ENCODE assay signal across 31 mouse cellular contexts in genomic region chr6:101296280-101296679, GRCm38 (mm10).
DNase-seq lines count a peak whose midpoint lies in the region; ATAC-seq and TF ChIP-seq lines count a peak whose summit lies in the region.
"Had no signal": no experiment of that assay in that cellular context is flagged by ENCODE, and none has a peak within 500 bp of the region (broad histone marks: within the 10 kb centered on the region; RNA-seq: fewer than 3 reads in every experiment).

No protein-coding gene starts in this region.

- H3K27ac ChIP-seq in hindbrain, embryonic 14.5 days: peak overlapping the region; percentile 17; the same call in 1 of the 2 replicates
- no peak overlapping the region for H3K27ac ChIP-seq in hindbrain, postnatal 0 days
- peak overlapping the region; percentile 85 for H3K27ac ChIP-seq in embryonic facial prominence, embryonic 15.5 days (replicated peaks)
- peak overlapping the region; percentile 74 for H3K27ac ChIP-seq in limb, embryonic 12.5 days
- H3K27ac ChIP-seq: gastrocnemius, adult 2 months; heart, adult 2 months; hindbrain, embryonic 15.5 days; kidney, postnatal 0 days; liver, embryonic 14.5 days; macrophage had no signal

- DNase-seq in hindbrain, embryonic 14.5 days (ENCODE audit: low spot score): no peak
- DNase-seq in hindbrain, postnatal 0 days (ENCODE audit: low spot score): no peak
- no peak for DNase-seq in urinary bladder, adult 2 months (ENCODE audit: low spot score)
- no peak for DNase-seq in c-Kit-positive CD71-positive TER-119-positive erythroid progenitor cells, embryonic 14.5 days (ENCODE audit: low spot score)
- DNase-seq: adrenal gland, postnatal 36 days; cerebellum, adult 8-10 months; cerebellum, postnatal 25 days; gastrocnemius, adult 2 months; gastrocnemius, postnatal 36 days; heart, adult 2 months; kidney, adult 8-10 months; kidney, postnatal 4 days; layer of hippocampus, postnatal 36 days; left cerebral cortex, postnatal 4 days; lung, adult 2 months; lung, postnatal 10 days; midbrain, embryonic 14.5 days; retina, postnatal 1 day; right cerebral cortex, postnatal 25 days; thymus, postnatal 14 days had no signal

- no peaks in the 10 kb centered on the region for H3K9me3 ChIP-seq in hindbrain, embryonic 14.5 days (ENCODE audit: control insufficient read depth, low read length)
- no peaks in the 10 kb centered on the region for H3K9me3 ChIP-seq in hindbrain, postnatal 0 days (ENCODE audit: low read length)
- no peaks in the 10 kb centered on the region for H3K9me3 ChIP-seq in embryonic facial prominence, embryonic 15.5 days (replicated peaks)
- no peaks in the 10 kb centered on the region for H3K9me3 ChIP-seq in limb, embryonic 12.5 days
- H3K9me3 ChIP-seq: heart, embryonic 12.5 days; hindbrain, embryonic 15.5 days; neural tube, embryonic 15.5 days had no signal

- no peak overlapping the region for H3K4me3 ChIP-seq in hindbrain, embryonic 14.5 days (replicated peaks; ENCODE audit: low read length)
- H3K4me3 ChIP-seq in hindbrain, postnatal 0 days (ENCODE audit: low read length): no peak overlapping the region
- H3K4me3 ChIP-seq in embryonic facial prominence, embryonic 15.5 days (replicated peaks): no peak overlapping the region
- no peak overlapping the region for H3K4me3 ChIP-seq in limb, embryonic 12.5 days (replicated peaks)
- H3K4me3 ChIP-seq: gastrocnemius, adult 2 months; heart, adult 2 months; heart, embryonic 12.5 days; hindbrain, embryonic 15.5 days; neural tube, embryonic 15.5 days had no signal

- H3K4me2 ChIP-seq in hindbrain, embryonic 14.5 days (replicated peaks): no peak overlapping the region
- H3K4me2 ChIP-seq in hindbrain, postnatal 0 days (ENCODE audit: low read depth, low read length): no peak overlapping the region
- H3K4me2 ChIP-seq in embryonic facial prominence, embryonic 15.5 days (replicated peaks): no peak overlapping the region
- no peak overlapping the region for H3K4me2 ChIP-seq in limb, embryonic 12.5 days
- H3K4me2 ChIP-seq: heart, embryonic 12.5 days; hindbrain, embryonic 15.5 days; neural tube, embryonic 15.5 days had no signal

- H3K4me1 ChIP-seq in hindbrain, embryonic 14.5 days (replicated peaks; ENCODE audit: control insufficient read depth, insufficient read depth, low read length): 0 out of 2 replicates have a peak, but pooled peaks cover 4% of the 10 kb centered on the region
- H3K4me1 ChIP-seq in hindbrain, postnatal 0 days (ENCODE audit: insufficient read depth, low read length): no peaks in the 10 kb centered on the region
- H3K4me1 ChIP-seq in embryonic facial prominence, embryonic 15.5 days: peaks cover 51% of the 10 kb centered on the region
- peaks cover 56% of the 10 kb centered on the region for H3K4me1 ChIP-seq in limb, embryonic 12.5 days (replicated peaks)
- H3K4me1 ChIP-seq: hindbrain, embryonic 15.5 days had no signal

- no peak for ATAC-seq in hindbrain, embryonic 14.5 days (ENCODE audit: low FRiP score)
- ATAC-seq in hindbrain, postnatal 0 days: no peak
- ATAC-seq in embryonic facial prominence, embryonic 15.5 days (ENCODE audit: insufficient number of reproducible peaks, low FRiP score, low TSS enrichment, low read depth): peak; percentile 74
- no peak for ATAC-seq in limb, embryonic 12.5 days (ENCODE audit: insufficient number of reproducible peaks, insufficient read depth, low FRiP score, low TSS enrichment, low read depth)
- ATAC-seq in activated CD4-positive, CD25-positive, alpha-beta regulatory T cell, adult 4 months: no peak
- ATAC-seq: forebrain, embryonic 14.5 days had no signal

- H3K36me3 ChIP-seq in hindbrain, embryonic 14.5 days (replicated peaks; ENCODE audit: control insufficient read depth, insufficient read depth): no peaks in the 10 kb centered on the region
- no peaks in the 10 kb centered on the region for H3K36me3 ChIP-seq in hindbrain, postnatal 0 days (ENCODE audit: insufficient read depth, low read length)
- no peaks in the 10 kb centered on the region for H3K36me3 ChIP-seq in embryonic facial prominence, embryonic 15.5 days
- H3K36me3 ChIP-seq in limb, embryonic 12.5 days: no peaks in the 10 kb centered on the region
- H3K36me3 ChIP-seq: G1E; hindbrain, embryonic 15.5 days; neural tube, embryonic 15.5 days had no signal

- 55% methylated on average over 8 of the region's 8 CpGs for WGBS in hindbrain, embryonic 14.5 days
- WGBS in hindbrain, postnatal 0 days: 53% methylated on average over 8 of the region's 8 CpGs
- 35% methylated on average over 8 of the region's 8 CpGs for WGBS in embryonic facial prominence, embryonic 15.5 days
- WGBS in limb, embryonic 12.5 days: 10% methylated on average over 8 of the region's 8 CpGs

- no peak for TF ChIP-seq CTCF in hindbrain, postnatal 0 days (IDR thresholded peaks at IDR 0.05; ENCODE audit: low read depth)

- no peaks in the 10 kb centered on the region for H3K27me3 ChIP-seq in hindbrain, embryonic 14.5 days (ENCODE audit: control insufficient read depth, insufficient read depth, low read length)
- H3K27me3 ChIP-seq in hindbrain, postnatal 0 days (ENCODE audit: insufficient read depth, low read length): no peaks in the 10 kb centered on the region
- no peaks in the 10 kb centered on the region for H3K27me3 ChIP-seq in embryonic facial prominence, embryonic 15.5 days
- H3K27me3 ChIP-seq in limb, embryonic 12.5 days: peaks cover 3% of the 10 kb centered on the region; the same call in 1 of the 2 replicates
- H3K27me3 ChIP-seq: heart, embryonic 12.5 days; hindbrain, embryonic 15.5 days; neural tube, embryonic 15.5 days had no signal

- no peak overlapping the region for H3K9ac ChIP-seq in hindbrain, embryonic 14.5 days
- H3K9ac ChIP-seq in hindbrain, postnatal 0 days (replicated peaks; ENCODE audit: low read length): no peak overlapping the region
- no peak overlapping the region for H3K9ac ChIP-seq in embryonic facial prominence, embryonic 15.5 days
- H3K9ac ChIP-seq in limb, embryonic 12.5 days (replicated peaks): no peak overlapping the region
- H3K9ac ChIP-seq: heart, embryonic 12.5 days; hindbrain, embryonic 15.5 days; liver, embryonic 14.5 days; neural tube, embryonic 15.5 days had no signal
